Mouse (Mus musculus) forebrain, embryonic 11.5 days (tissue): ENCODE data around the gene Myof. TPM values are rescaled to one million over a fixed set of nuclear protein-coding genes. Genes with fewer than 3 reads are reported as not detected.
A peak's percentile ranks its signal among the peaks of the same experiment; 100 is the strongest.

Experiments used
- ATAC-seq: fragments of 200-750 bp; cut with Nextera tagmentation; replicated peaks from 2 replicates; pipeline ENCODE4 v1.8.0; 2017; ENCODE audit warnings: moderate TSS enrichment; ENCODE audit not compliant: low FRiP score
- DNase-seq: peaks from one replicate; pipeline ENCODE4 v3.0.0-alpha.2; 2017; ENCODE audit warnings: low spot score
- H3K27ac ChIP-seq: fragments of 300-500 bp; sonication (generic); 2 replicates; pipeline ENCODE4 v1.5.1; 2014; ENCODE audit warnings: low read depth, low read length
- H3K27me3 ChIP-seq: fragments of 300-500 bp; sonication (generic); 2 replicates; pipeline ENCODE4 v1.6.1; 2014; ENCODE audit warnings: mild to moderate bottlenecking, low read length, mixed read lengths; ENCODE audit not compliant: control insufficient read depth, insufficient read depth
- H3K36me3 ChIP-seq: fragments of 300-500 bp; sonication (generic); 2 replicates; pipeline ENCODE4 v1.6.1; 2014; ENCODE audit warnings: mild to moderate bottlenecking, low read length, moderate library complexity, mixed read lengths; ENCODE audit not compliant: control insufficient read depth, insufficient read depth
- H3K4me1 ChIP-seq: fragments of 300-500 bp; sonication (generic); replicated peaks from 2 replicates; pipeline ENCODE4 v1.6.1; 2014; ENCODE audit warnings: low read length, mixed read lengths; ENCODE audit not compliant: control insufficient read depth, insufficient read depth
- H3K4me2 ChIP-seq: fragments of 300-500 bp; sonication (generic); 2 replicates; pipeline ENCODE4 v1.6.1; 2014; ENCODE audit warnings: low read depth, mild to moderate bottlenecking, low read length, moderate library complexity, mixed read lengths; ENCODE audit not compliant: severe bottlenecking
- H3K4me3 ChIP-seq: fragments of 300-500 bp; sonication (generic); 2 replicates; pipeline ENCODE4 v1.5.1; 2014; ENCODE audit warnings: low read depth, low read length
- H3K9ac ChIP-seq: fragments of 300-500 bp; sonication (generic); 2 replicates; pipeline ENCODE4 v1.6.1; 2014; ENCODE audit warnings: low read length
- H3K9me3 ChIP-seq: fragments of 300-500 bp; sonication (generic); 2 replicates; pipeline ENCODE4 v1.6.1; 2016; ENCODE audit warnings: low read length, mixed read lengths; ENCODE audit not compliant: control insufficient read depth
- WGBS: fragments of 180-500 bp; shearing (Covaris S2); extraction: QIAGEN DNeasy Blood & Tissue Kit; methylation state at CpG from one replicate; pipeline ENCODE4 v1.1.7; 2014; 5-methylcytosine and 5-hydroxymethylcytosine counted together
- polyA plus RNA-seq: library from polyadenylated mRNA; unstranded; fragments of >200 nt; fragmentation: Nextera tagmentation; extraction: Ambion mirVana; gene quantifications from 2 replicates; pipeline ENCODE4 v1.2.1, GENCODE M21; 2014

Myof gene
- polyA plus RNA-seq, 1 experiment from 2014 or later, result 4.9 TPM

DNA sequence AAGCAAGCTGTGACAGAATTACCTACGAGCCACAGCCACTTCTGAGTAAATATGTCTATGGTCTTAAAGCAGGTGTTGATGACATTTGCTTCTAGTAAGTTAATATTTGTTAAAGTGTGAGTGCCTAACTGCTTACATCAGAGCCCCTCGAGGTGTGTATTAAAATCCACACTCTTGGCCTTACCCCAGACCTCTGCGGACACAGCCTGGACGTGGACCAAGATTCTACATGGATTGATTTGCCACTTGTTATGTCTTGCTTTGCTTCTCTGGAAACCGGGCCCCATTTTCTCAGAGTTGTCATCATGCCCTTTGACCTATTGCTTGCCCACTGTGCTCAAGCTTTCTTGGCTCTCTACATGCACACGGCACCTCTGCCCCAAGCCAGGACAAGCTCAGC is 130.9 kb downstream of the Myof start:
- WGBS, result 72% methylated on average over 6 of the region's 6 CpGs
- Histone ChIP-seq H3K4me2 (no peak overlapping the region), H3K27me3 (no peaks in the 10 kb centered on the region), H3K9me3 (no peaks in the 10 kb centered on the region), H3K4me1 (no peaks in the 10 kb centered on the region), H3K9ac (no peak overlapping the region), H3K36me3 (no peaks in the 10 kb centered on the region), H3K4me3 (no peak overlapping the region), H3K27ac (no peak overlapping the region)
- DNase-seq (no peak), ATAC-seq (no peak)

DNA sequence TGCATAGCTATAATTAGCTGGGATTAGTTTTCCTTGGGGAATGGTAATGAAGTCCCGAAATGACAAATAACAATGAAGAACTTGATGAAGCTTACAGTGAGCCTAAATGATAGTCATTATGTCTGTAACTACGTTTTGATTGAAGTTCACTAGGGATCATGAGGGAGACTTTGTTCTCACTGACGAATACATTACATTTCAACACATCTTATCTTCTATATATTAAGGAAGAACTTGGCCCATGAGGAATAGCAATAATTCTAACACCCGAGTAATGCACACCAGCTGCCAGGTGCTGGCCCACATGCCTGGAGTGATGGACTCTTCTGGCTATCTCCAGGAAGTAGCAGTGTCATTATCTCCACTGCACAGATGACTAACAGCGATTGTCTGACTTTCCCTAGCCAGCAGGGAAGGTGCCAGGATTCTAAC is 133.5 kb downstream of the Myof start:
- 70% methylated on average over 5 of the region's 5 CpGs for WGBS
- no peaks in the 10 kb centered on the region for H3K36me3 ChIP-seq
- no peak overlapping the region for H3K4me2 ChIP-seq
- H3K27ac ChIP-seq, result no peak overlapping the region
- no peaks in the 10 kb centered on the region for H3K4me1 ChIP-seq
- DNase-seq (no peak), ATAC-seq (no peak)
- H3K4me3 ChIP-seq, result no peak overlapping the region
- H3K27me3 ChIP-seq, result no peaks in the 10 kb centered on the region
- no peaks in the 10 kb centered on the region for H3K9me3 ChIP-seq
- no peak overlapping the region for H3K9ac ChIP-seq

DNA sequence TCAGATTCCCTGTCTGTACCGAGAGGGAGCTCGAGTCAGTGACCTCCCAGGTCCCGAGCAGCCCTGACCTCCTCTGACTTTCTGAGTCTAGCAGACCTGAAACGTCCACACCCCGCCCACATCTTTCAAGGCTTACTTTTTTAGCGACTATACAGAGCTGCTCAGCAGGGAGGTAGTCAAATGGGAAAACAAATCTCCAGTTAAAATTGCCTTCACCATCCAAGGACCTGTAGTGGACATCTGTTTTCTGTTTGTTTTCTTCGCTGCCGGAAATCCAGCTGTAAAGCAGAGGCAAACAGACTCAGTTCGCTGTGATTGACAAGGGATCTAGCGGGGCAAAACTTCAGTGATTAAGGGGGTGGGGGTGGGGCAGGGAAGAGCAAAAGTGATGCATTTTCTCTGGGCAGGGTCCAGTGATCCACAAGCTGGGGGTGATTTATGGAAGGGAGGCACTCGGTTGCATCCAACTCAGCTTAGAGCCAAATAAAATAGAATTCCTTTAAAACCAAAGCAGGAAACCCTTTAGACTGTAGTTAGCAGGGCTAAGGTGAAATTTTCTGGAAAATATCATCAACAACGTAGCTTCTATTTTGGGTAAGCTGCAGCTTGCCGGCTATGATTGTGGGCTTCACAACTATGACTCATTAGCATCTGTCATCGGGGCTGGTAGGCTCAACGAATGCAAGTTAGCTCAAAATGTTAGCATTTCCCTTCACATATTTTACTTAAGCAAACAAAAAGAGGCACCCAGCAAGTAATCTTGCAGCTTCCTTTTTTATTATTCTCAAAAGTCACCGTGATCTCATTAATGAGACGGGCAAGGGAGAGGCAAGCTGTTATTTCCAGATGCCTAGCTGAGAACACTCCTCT is 135.7 kb downstream of the Myof start:
- Histone ChIP-seq H3K4me2 (no peak overlapping the region), H3K9me3 (no peaks in the 10 kb centered on the region), H3K4me1 (no peaks in the 10 kb centered on the region), H3K27me3 (no peaks in the 10 kb centered on the region), H3K4me3 (no peak overlapping the region), H3K36me3 (no peaks in the 10 kb centered on the region), H3K27ac (no peak overlapping the region), H3K9ac (no peak overlapping the region)
- ATAC-seq (no peak), DNase-seq (no peak)
- WGBS, result 38% methylated on average over 17 of the region's 17 CpGs

DNA sequence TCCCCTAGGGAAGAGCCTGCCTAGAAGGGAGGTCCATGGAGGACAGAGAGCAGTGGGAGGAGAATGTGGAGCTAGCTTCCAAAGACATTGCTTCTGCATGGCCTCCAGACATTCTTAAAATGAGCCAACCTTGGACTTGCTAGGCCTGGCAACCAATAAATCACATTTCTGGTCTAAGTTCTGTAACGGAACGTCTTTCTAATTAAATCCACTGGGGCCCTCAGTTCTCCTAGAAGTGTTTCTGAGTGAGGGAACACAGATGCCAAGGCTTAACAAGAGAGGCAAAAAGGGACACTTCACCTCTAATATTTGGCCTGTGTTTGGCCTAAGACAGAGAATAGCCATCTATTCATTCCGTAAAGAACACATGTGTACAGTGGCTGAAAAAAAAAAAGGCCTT is 136.5 kb downstream of the Myof start:
- no peak overlapping the region for H3K27ac ChIP-seq
- DNase-seq (no peak), ATAC-seq (no peak)
- no peak overlapping the region for H3K4me3 ChIP-seq
- no peaks in the 10 kb centered on the region for H3K9me3 ChIP-seq
- H3K9ac ChIP-seq, result no peak overlapping the region
- H3K4me1 ChIP-seq, result no peaks in the 10 kb centered on the region
- no peaks in the 10 kb centered on the region for H3K27me3 ChIP-seq
- H3K4me2 ChIP-seq, result no peak overlapping the region
- WGBS, result 73% methylated on average over 3 of the region's 3 CpGs
- H3K36me3 ChIP-seq, result no peaks in the 10 kb centered on the region

DNA sequence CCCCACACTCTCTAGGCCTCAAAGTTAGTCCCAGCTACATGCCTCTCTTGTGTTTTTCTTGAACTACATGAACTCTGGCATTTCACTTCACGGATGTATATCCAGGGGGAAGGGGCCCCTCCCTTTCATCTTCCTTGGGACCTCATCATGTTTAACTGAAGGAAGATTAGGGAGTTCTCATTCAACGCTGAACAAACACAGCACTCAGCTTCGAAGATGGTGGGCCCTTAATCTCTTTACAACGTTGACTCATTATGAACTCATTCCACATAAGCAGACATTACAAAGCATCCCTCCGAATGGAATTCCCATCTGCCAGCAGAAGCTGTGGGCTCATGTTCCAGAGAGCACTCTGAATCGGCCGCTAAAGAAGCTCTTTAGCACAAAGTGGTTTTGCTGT is 147.3 kb downstream of the Myof start:
- H3K27ac ChIP-seq, result no peak overlapping the region
- H3K36me3 ChIP-seq, result no peaks in the 10 kb centered on the region
- H3K27me3 ChIP-seq, result peaks cover 3% of the 10 kb centered on the region; the same call in 1 of the 2 replicates
- no peak overlapping the region for H3K4me2 ChIP-seq
- H3K9ac ChIP-seq, result no peak overlapping the region
- WGBS, result 24% methylated on average over 7 of the region's 7 CpGs
- DNase-seq (no peak), ATAC-seq (peak; percentile 53)
- no peak overlapping the region for H3K4me3 ChIP-seq
- no peaks in the 10 kb centered on the region for H3K9me3 ChIP-seq
- no peaks in the 10 kb centered on the region; the same call in 1 of the 2 replicates for H3K4me1 ChIP-seq

DNA sequence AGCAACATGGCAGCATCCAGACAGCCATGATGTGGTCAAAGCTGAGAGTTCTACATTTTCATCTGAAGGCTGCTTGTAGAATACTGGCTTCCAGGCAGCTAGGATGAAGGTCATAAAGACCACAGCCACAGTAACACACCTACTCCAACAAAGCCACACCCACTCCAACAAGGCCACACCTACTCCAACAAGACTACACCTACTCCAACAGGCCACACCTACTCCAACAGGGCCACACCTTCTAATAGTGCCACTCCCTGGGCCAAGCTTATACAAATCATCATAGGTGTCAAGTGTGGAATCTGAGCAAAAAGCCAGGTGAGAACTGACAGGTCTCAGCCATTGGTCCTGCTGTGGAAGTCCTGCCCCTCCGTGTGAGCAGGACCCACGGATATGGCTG is 152.4 kb downstream of the Myof start:
- no peaks in the 10 kb centered on the region for H3K9me3 ChIP-seq
- H3K27me3 ChIP-seq, result peaks cover 13% of the 10 kb centered on the region; the same call in 1 of the 2 replicates

DNA sequence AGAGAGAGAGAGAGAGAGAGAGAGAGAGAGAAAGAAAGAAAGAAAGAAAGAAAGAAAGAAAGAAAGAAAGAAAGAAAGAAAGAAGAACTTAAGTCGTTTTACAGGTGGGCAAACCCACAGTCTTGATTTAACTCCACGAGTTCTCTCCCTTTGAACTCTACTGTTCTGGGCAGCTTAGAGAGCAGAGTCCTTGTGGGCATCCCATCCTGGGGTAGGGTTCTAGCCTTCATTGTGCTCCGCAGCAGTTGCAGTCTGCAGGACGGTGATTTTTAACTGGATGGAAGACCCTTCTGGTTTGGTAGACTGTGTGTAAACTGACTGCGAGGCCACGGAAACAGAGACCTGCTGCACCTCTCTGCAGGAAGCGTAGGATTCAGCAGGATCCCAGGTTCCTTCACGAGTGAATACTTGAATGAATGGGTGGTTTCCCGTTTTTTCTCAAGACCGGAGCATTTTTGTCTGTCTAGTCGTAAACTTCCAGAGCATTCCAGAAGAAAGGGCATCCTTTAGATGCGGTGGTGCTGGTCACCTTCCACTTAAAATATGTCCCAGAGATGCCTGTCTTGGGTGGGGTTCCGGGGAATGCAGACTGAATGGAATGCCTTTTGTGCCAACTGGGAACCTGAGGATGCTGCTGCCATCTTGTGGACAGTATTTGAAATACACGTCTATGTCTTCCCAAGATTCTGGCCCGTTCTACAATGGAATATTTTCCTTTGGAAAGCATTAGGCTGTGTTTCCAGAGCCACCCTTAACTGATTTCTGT is 156.8 kb downstream of the Myof start:
- no peaks in the 10 kb centered on the region for H3K36me3 ChIP-seq
- DNase-seq, result peak; percentile 74
- no peak overlapping the region for H3K27ac ChIP-seq
- peaks cover under 1% of the 10 kb centered on the region; the same call in 1 of the 2 replicates for H3K4me1 ChIP-seq
- H3K27me3 ChIP-seq, result peaks cover 53% of the 10 kb centered on the region
- H3K4me2 ChIP-seq, result peak overlapping the region; percentile 28
- ATAC-seq, result no peak
- no peaks in the 10 kb centered on the region for H3K9me3 ChIP-seq
- H3K4me3 ChIP-seq, result no peak overlapping the region
- 17% methylated on average over 15 of the region's 15 CpGs for whole genome bisulfite sequencing
- no peak overlapping the region for H3K9ac ChIP-seq

More for the DNA sequence above, 152.4 kb downstream of the Myof start:
- H3K9ac ChIP-seq, result no peak overlapping the region
- 80% methylated on average over 2 of the region's 2 CpGs for WGBS
- H3K4me3 ChIP-seq, result no peak overlapping the region
- no peak overlapping the region for H3K27ac ChIP-seq
- ATAC-seq (no peak), DNase-seq (no peak)
- H3K4me1 ChIP-seq, result no peaks in the 10 kb centered on the region; the same call in 1 of the 2 replicates
- H3K4me2 ChIP-seq, result no peak overlapping the region
- H3K36me3 ChIP-seq, result no peaks in the 10 kb centered on the region

DNA sequence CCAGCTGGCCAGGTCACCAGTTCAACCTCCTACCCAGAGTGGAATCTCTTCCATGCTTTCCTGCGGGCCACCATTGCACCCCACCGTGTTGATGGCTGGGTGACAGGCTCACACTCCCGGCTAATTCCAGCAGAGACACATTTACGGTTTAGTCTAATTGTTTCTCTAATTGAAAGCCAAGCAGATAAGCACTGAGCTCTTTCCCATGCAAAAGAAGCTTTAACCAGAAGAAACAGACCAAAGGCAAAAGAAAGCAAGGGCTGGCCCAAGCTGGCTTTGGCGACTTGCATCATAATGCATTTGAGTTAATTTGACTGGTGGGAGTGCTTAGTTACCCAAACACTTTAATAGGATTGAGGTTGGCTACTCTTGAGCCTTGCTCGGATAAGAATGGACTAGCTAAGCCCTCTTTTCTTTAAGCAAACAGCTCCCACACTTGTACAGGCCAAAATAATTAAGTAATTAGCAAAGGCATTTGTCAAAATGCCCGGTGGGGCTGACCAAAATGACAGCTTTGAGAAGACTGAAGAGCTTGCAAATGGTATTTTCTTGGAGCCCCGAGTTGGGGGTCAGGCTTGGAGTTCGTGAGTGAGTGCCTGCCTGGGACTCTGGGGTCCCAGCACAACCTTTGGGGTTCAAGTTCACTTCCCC is 161.8 kb downstream of the Myof start:
- Histone ChIP-seq H3K4me3 (no peak overlapping the region), H3K4me1 (peaks cover 15% of the 10 kb centered on the region; the same call in 1 of the 2 replicates), H3K9me3 (no peaks in the 10 kb centered on the region), H3K4me2 (no peak overlapping the region), H3K36me3 (no peaks in the 10 kb centered on the region), H3K27ac (no peak overlapping the region), H3K9ac (no peak overlapping the region), H3K27me3 (peaks cover 89% of the 10 kb centered on the region)
- 2% methylated on average over 9 of the region's 9 CpGs for WGBS
- peak; percentile 57 for DNase-seq
- ATAC-seq, result peak; percentile 61
